Mouse (Mus musculus) heart, embryonic 11.5 days (tissue): ENCODE measurements around the gene Gm27027. TPM values are rescaled to one million over a fixed set of nuclear protein-coding genes. Genes with fewer than 3 reads are reported as not detected.

Source experiments
- ATAC-seq: fragments of 200-750 bp; cut with Nextera tagmentation; replicated peaks from 2 replicates; pipeline ENCODE4 v1.8.0; 2017; ENCODE audit warnings: moderate library complexity; ENCODE audit not compliant: insufficient number of reproducible peaks, low FRiP score, low TSS enrichment
- H3K27ac ChIP-seq: fragments of 300-500 bp; sonication (generic); 2 replicates; pipeline ENCODE4 v1.5.1; 2014; ENCODE audit warnings: mild to moderate bottlenecking, low read depth, low read length
- H3K27me3 ChIP-seq: fragments of 300-500 bp; sonication (generic); 2 replicates; pipeline ENCODE4 v1.6.1; 2014; ENCODE audit warnings: mild to moderate bottlenecking, low read length, mixed read lengths; ENCODE audit not compliant: control insufficient read depth, insufficient read depth
- H3K36me3 ChIP-seq: fragments of 300-500 bp; sonication (generic); 2 replicates; pipeline ENCODE4 v1.6.1; 2014; ENCODE audit warnings: mild to moderate bottlenecking, low read length, moderate library complexity, mixed read lengths; ENCODE audit not compliant: control insufficient read depth, insufficient read depth
- H3K4me1 ChIP-seq: fragments of 300-500 bp; sonication (generic); 2 replicates; pipeline ENCODE4 v1.6.1; 2014; ENCODE audit warnings: low read length; ENCODE audit not compliant: control insufficient read depth, insufficient read depth
- H3K4me2 ChIP-seq: fragments of 300-500 bp; sonication (generic); 2 replicates; pipeline ENCODE4 v1.6.1; 2014; ENCODE audit warnings: mild to moderate bottlenecking, moderate library complexity
- H3K4me3 ChIP-seq: fragments of 300-500 bp; sonication (generic); 2 replicates; pipeline ENCODE4 v1.5.1; 2014; ENCODE audit warnings: low read depth, low read length
- H3K9ac ChIP-seq: fragments of 300-500 bp; sonication (generic); 2 replicates; pipeline ENCODE4 v1.6.1; 2014; ENCODE audit warnings: mild to moderate bottlenecking, low read depth, low read length, moderate library complexity
- H3K9me3 ChIP-seq: fragments of 300-500 bp; sonication (generic); replicated peaks from 2 replicates; pipeline ENCODE4 v1.6.1; 2016; ENCODE audit warnings: low read length; ENCODE audit not compliant: control insufficient read depth
- WGBS: fragments of 180-500 bp; shearing (Covaris S2); extraction: QIAGEN DNeasy Blood & Tissue Kit; methylation state at CpG from one replicate; pipeline ENCODE4 v1.1.7; 2014; ENCODE audit not compliant: insufficient replicate concordance; 5-methylcytosine and 5-hydroxymethylcytosine counted together
- polyA plus RNA-seq: library from polyadenylated mRNA; unstranded; fragments of >200 nt; fragmentation: Nextera tagmentation; extraction: Ambion mirVana; gene quantifications from 2 replicates; pipeline ENCODE4 v1.2.1, GENCODE M21; 2014

Gm27027 gene
- polyA plus RNA-seq, 1 experiment from 2014 or later: not detected

DNA sequence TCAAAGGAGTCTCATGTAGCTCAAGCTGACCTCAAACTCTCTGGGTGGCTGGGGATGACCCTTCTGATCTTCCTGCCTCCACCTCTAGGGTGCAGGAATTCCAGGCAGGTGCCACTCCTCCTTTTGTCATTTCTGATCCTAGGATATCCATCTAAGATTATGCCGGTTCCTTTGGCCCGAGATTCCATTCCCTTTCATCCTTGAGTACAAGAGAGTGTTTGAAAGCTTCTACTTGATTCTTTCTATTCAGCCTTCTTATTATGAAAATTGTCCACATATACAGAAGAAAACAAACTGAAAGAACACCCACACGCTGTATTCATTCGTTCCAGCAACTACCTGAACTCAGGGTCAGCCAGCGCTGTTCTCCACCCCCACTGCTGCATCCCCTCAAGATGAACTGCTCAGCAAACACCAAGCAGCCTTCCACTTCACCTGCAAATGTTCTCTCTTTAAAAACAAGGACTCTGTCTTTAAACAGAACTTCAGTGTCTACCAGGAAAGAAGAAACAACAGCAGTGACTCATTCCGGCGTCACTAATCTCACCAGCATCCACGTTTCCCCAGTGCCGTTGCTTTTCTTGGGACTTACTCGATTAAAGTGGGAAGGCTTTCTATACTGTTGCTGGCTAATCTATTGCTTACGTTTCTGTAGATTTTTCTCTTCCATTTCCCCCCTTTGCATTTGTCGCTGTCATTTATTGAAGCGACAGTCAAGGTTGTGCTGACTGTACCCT, 68.3 kb downstream of the Gm27027 start:
- no peak for ATAC-seq
- no peaks in the 10 kb centered on the region for H3K27me3 ChIP-seq
- H3K27ac ChIP-seq: no peak overlapping the region
- WGBS: 61% methylated on average over 13 of the region's 13 CpGs
- no peaks in the 10 kb centered on the region for H3K9me3 ChIP-seq
- H3K4me1 ChIP-seq: no peaks in the 10 kb centered on the region
- no peaks in the 10 kb centered on the region for H3K36me3 ChIP-seq
- no peak overlapping the region for H3K4me2 ChIP-seq
- no peak overlapping the region for H3K9ac ChIP-seq
- H3K4me3 ChIP-seq: no peak overlapping the region

DNA sequence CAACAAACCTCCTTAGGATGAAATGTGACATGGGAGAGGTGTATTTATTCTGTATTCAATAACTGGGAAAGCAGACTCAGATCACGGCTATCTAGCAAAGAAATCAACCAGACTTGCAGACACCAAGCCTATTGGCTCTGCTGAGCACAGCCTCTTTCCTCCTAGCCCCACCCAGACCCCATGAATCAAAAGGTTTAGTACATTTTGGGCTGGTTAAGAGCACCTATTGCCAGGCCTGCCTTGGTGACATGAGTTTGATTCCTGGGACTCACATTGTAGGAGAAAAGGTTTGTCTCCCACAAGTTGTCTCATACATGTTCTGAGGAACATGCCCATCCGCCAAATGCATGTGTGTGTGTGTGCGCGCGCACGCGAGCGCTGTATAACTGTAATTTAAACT, 70.0 kb downstream of the Gm27027 start:
- Histone ChIP-seq H3K4me3 (no peak overlapping the region), H3K4me2 (no peak overlapping the region), H3K27me3 (no peaks in the 10 kb centered on the region), H3K9me3 (no peaks in the 10 kb centered on the region), H3K4me1 (no peaks in the 10 kb centered on the region), H3K36me3 (no peaks in the 10 kb centered on the region; the same call in 1 of the 2 replicates), H3K9ac (no peak overlapping the region), H3K27ac (no peak overlapping the region)
- 90% methylated on average over 8 of the region's 8 CpGs for WGBS
- no peak for ATAC-seq

DNA sequence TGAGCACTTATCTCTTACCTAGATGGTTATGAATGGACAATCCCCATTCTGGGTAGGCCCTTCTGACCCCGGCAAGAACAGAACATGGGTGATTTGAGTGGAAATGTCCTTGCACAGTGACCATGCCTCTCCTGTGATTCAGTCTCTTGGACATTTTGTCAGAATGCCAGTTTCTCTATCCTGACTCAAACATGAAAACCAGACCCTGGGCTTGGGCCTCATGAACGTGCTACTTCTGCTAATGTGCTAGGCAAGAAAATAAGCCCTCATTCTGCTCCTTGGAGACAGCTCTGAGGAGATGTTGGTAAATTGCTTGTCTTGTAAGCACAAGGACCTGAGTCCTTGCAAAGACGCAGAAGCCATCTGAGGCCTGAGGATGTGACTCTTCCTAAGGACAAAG, 77.1 kb downstream of the Gm27027 start:
- Histone ChIP-seq H3K4me1 (no peaks in the 10 kb centered on the region), H3K9ac (no peak overlapping the region), H3K27ac (no peak overlapping the region), H3K4me2 (no peak overlapping the region), H3K27me3 (no peaks in the 10 kb centered on the region; the same call in 1 of the 2 replicates), H3K36me3 (no peaks in the 10 kb centered on the region; the same call in 1 of the 2 replicates), H3K4me3 (no peak overlapping the region), H3K9me3 (no peaks in the 10 kb centered on the region)
- no peak for ATAC-seq
- 79% methylated on average over 3 of the region's 3 CpGs for WGBS

DNA sequence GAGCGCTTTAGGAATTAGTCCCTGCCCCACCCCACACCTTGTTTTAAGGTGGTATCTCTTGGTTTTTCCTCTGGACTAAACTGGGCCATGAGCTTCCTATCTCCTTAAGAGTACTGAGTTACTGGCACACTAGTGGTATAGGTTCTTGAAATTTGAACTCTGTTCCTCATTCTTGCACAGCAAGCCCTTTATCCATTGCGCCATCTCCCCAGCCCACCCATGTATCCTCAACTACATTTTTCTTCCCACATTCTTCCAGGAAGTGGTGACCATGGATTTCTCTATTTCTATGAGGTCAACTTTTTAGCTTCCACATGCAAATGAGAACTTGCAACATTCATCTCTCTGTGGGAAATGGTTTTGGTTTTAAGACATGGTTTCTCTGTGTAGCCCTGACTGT, 82.6 kb downstream of the Gm27027 start:
- Histone ChIP-seq H3K27me3 (peaks cover 2% of the 10 kb centered on the region; the same call in 1 of the 2 replicates), H3K4me2 (no peak overlapping the region), H3K9me3 (no peaks in the 10 kb centered on the region), H3K4me3 (no peak overlapping the region), H3K4me1 (no peaks in the 10 kb centered on the region), H3K9ac (no peak overlapping the region), H3K36me3 (no peaks in the 10 kb centered on the region), H3K27ac (no peak overlapping the region)
- WGBS: 83% methylated on average over 2 of the region's 2 CpGs
- ATAC-seq: no peak

DNA sequence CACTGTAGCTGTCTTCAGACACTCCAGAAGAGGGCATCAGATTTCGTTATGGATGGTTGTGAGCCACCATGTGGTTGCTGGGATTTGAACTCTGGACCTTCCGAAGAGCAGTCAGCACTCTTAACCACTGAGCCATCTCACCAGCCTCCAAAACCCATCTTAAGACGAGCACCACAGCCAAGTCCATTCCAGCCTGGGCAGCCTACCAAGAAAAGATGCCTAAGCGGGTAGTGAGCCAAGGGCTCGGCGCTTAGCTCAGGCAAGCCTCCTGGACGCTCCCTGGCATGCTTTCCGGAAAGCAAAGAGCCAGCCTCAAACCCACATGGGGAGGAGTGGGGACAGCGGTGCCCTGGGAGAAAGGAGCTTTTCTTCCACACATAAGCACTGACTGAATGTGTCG, 84.2 kb downstream of the Gm27027 start:
- Histone ChIP-seq H3K9ac (no peak overlapping the region), H3K4me2 (no peak overlapping the region), H3K27ac (no peak overlapping the region), H3K4me1 (no peaks in the 10 kb centered on the region), H3K4me3 (no peak overlapping the region), H3K27me3 (peaks cover 2% of the 10 kb centered on the region; the same call in 1 of the 2 replicates), H3K36me3 (no peaks in the 10 kb centered on the region), H3K9me3 (no peaks in the 10 kb centered on the region)
- ATAC-seq: no peak
- 81% methylated on average over 10 of the region's 10 CpGs for WGBS

DNA sequence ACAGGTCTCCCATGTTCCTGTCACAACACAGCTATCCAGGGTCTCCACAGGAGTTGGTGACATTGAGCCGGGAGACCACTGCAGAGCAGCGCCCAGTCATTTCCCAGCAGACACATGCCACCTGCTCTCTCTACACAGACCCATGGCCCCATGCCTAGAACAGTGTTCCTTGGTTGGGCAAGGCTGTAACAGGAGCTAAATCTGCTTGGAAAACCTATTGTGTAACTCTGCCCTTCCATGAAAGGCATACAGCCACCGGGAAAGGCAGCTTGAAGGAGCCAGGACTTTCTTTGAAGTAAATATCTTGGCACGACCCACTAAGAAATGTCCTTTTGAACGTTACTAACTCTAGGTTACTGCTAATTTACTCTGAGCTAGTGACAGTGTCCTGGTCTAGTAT, 86.4 kb downstream of the Gm27027 start:
- no peak overlapping the region for H3K9ac ChIP-seq
- no peaks in the 10 kb centered on the region; the same call in 1 of the 2 replicates for H3K4me1 ChIP-seq
- peaks cover 6% of the 10 kb centered on the region; the same call in 1 of the 2 replicates for H3K27me3 ChIP-seq
- no peak overlapping the region for H3K27ac ChIP-seq
- WGBS: 82% methylated on average over 5 of the region's 5 CpGs
- no peaks in the 10 kb centered on the region for H3K36me3 ChIP-seq
- no peak overlapping the region for H3K4me2 ChIP-seq
- H3K4me3 ChIP-seq: no peak overlapping the region
- H3K9me3 ChIP-seq: no peaks in the 10 kb centered on the region
- ATAC-seq: no peak

DNA sequence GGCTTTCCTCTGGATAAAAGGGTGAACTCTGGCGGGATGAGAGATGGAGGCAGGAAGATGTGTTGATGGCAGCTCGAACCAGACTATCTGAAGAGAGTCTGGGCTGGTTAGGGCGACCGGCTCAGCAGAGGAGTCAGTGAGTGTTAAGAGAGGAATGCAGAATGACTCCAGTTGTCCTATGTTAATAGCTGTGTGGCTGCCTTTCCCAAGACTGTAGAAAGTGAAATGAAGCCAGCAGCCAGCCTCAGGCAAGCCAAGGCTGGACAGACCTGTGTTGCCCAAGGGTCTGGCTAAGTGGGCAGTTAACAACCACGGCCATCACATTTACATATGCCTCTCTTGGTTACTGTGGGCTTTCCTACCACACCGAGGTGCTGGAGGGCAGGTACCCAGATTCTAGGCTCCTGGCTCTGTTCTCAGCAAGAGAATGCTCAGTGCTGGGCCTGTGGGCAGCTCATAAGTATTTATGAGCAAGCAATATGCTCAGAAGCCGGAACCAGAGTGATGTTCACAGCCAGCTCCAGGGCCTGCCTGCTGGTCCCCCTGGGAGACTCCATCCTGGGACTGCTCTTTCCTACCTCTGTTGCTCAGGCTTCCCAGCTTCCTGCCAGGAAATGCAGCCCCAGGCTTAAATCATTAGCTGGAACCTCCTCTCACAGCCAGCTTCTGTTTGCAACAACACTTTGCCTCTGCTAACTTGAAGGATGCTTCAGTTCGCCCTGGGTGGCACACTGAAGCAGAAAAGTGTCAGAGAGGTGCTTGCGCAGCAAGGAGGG, 88.4 kb downstream of the Gm27027 start:
- WGBS: 44% methylated on average over 9 of the region's 9 CpGs
- no peak overlapping the region for H3K9ac ChIP-seq
- H3K4me1 ChIP-seq: peaks cover 4% of the 10 kb centered on the region; the same call in 1 of the 2 replicates
- H3K27me3 ChIP-seq: peaks cover 6% of the 10 kb centered on the region; the same call in 1 of the 2 replicates
- H3K9me3 ChIP-seq: no peaks in the 10 kb centered on the region
- no peak overlapping the region for H3K4me3 ChIP-seq
- no peaks in the 10 kb centered on the region for H3K36me3 ChIP-seq
- no peak overlapping the region for H3K4me2 ChIP-seq
- H3K27ac ChIP-seq: no peak overlapping the region
- no peak for ATAC-seq
